Mouse (Mus musculus): ENCODE measurements around the gene Phb.

DNA sequence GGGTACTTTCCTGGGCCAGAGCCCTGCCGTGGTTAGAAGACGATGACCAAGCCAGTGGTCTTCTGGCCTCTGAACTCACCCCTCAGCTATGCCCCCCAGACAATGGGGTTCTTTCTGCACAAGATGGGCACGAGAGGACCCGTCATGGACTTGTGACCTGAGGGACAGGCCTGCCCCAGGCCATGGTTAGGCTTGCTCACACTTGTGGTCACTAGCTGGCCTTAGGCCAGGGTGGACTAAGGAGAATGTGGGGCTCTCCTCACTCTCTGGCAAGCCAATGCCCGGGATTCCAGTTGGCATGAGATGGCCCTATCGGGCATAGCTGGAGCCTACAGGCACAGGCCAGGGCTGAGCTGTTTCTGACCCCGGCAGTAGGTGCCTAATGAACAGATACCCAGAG is 22.4 kb upstream of the Phb start:
- TF ChIP-seq CTCF (IDR thresholded peaks at IDR 0.05; ENCODE audit: extremely low read depth, insufficient read depth, insufficient read length, insufficient replicate concordance): no peak
- no peak for TF ChIP-seq POLR2A (IDR thresholded peaks at IDR 0.05; ENCODE audit: low read depth, low read length)
